Mouse (Mus musculus) MEL (cell line): ENCODE measurements around the gene Creb3.
A peak's percentile ranks its signal among the peaks of the same experiment; 100 is the strongest.
"Not testable (repeated sequence)": the region's sequence is repeated elsewhere in the genome, so short reads cannot be mapped to it uniquely, and the experiment has no call there.

ENCODE experiments used
- CTCF ChIP-seq, 3 experiments: IDR thresholded peaks in 2 of 3; conservative IDR thresholded peaks in 1 of 3; 2 replicates each; pipeline ENCODE4 v1.5.1; 2011 to 2012; ENCODE audit warnings: low read length in 3 of 3, low read depth in 2 of 3, mild to moderate bottlenecking in 2 of 3, improper control_type of control experiment in 1 of 3, inconsistent platforms in 1 of 3, mixed read lengths in 1 of 3, moderate library complexity in 1 of 3; ENCODE audit not compliant: control insufficient read depth in 1 of 3, insufficient read depth in 1 of 3, poor library complexity in 1 of 3, severe bottlenecking in 1 of 3
- ELF1 ChIP-seq: IDR thresholded peaks from 2 replicates; pipeline ENCODE4 v1.6.1; 2014; ENCODE audit warnings: low read depth, mild to moderate bottlenecking, inconsistent platforms, low read length, improper control_type of control experiment, moderate library complexity
- HCFC1 ChIP-seq: IDR thresholded peaks from 2 replicates; pipeline ENCODE4 v1.6.1; 2012; ENCODE audit warnings: low read depth, mild to moderate bottlenecking, inconsistent platforms, low read length, improper control_type of control experiment, moderate library complexity
- JUND ChIP-seq: IDR thresholded peaks from 2 replicates; pipeline ENCODE4 v1.6.1; 2011; ENCODE audit warnings: low read depth, mild to moderate bottlenecking, improper control_type of control experiment, low read length
- MAFK ChIP-seq: IDR thresholded peaks from 2 replicates; pipeline ENCODE4 v1.6.1; 2011; ENCODE audit warnings: low read depth, mild to moderate bottlenecking, low read length, improper control_type of control experiment, borderline replicate concordance
- MAX ChIP-seq: IDR thresholded peaks from 2 replicates; pipeline ENCODE4 v1.6.1; 2011; ENCODE audit warnings: low read length, improper control_type of control experiment
- POLR2A ChIP-seq, 2 experiments: IDR thresholded peaks; 2 replicates each; pipeline ENCODE4 v1.6.1; 2011 to 2012; ENCODE audit warnings: low read length in 2 of 2, mild to moderate bottlenecking in 2 of 2, control low read depth in 1 of 2, improper control_type of control experiment in 1 of 2, low read depth in 1 of 2, moderate library complexity in 1 of 2; ENCODE audit not compliant: control insufficient read depth in 1 of 2, insufficient read depth in 1 of 2, poor library complexity in 1 of 2
- POLR2AphosphoS2 ChIP-seq: IDR thresholded peaks from 2 replicates; pipeline ENCODE4 v1.6.1; 2011; ENCODE audit warnings: low read length, improper control_type of control experiment
- ZC3H11A ChIP-seq: IDR thresholded peaks from 2 replicates; pipeline ENCODE4 v1.6.1; 2012; ENCODE audit warnings: low read depth, mild to moderate bottlenecking, inconsistent platforms, low read length, improper control_type of control experiment

GRCm38 (mm10) chr4:43551854-43552253, 10.3 kb upstream of the Creb3 start:
- peak in 1 of 3 experiments; percentile 10; a peak in 1 of 6 replicates for TF ChIP-seq CTCF (IDR thresholded peaks at IDR 0.05 in 2 of 3, conservative IDR thresholded peaks at IDR 0.05 in 1 of 3; ENCODE audit: control insufficient read depth in 1 of 3, insufficient read depth in 1 of 3, low read depth in 2 of 3, low read length in 3 of 3, poor library complexity in 1 of 3, severe bottlenecking in 1 of 3)
- TF ChIP-seq POLR2AphosphoS2; MAX; ZC3H11A; POLR2A (IDR thresholded peaks at IDR 0.05; ENCODE audit: control insufficient read depth in 1 of 2, insufficient read depth in 1 of 2, low read depth in 1 of 2, low read length in 2 of 2, poor library complexity in 1 of 2); JUND; MAFK; ELF1; HCFC1: not testable (repeated sequence)
